Comparison of ENCODE assay signal across 17 mouse cellular contexts in genomic region chr12:69855641-69856300, GRCm38 (mm10).
"Had no signal": no experiment of that assay in that cellular context is flagged by ENCODE, and none has a peak within 500 bp of the region (broad histone marks: within the 10 kb centered on the region; RNA-seq: fewer than 3 reads in every experiment).

No protein-coding gene starts in this region.

- H3K4me2 ChIP-seq: lung, embryonic 15.5 days; midbrain, embryonic 11.5 days; midbrain, embryonic 13.5 days; midbrain, embryonic 15.5 days; neural tube, embryonic 12.5 days; stomach, embryonic 15.5 days had no signal

- DNase-seq: lung, adult 2 months; lung, postnatal 14 days; lung, postnatal 36 days; right cerebral cortex, postnatal 14 days; thymus, adult 2 months; thymus, postnatal 25 days; thymus, postnatal 4 days had no signal

- H3K27me3 ChIP-seq: lung, embryonic 15.5 days; megakaryocyte, embryonic 14.5 days; midbrain, embryonic 13.5 days; midbrain, embryonic 15.5 days; neural tube, embryonic 12.5 days; stomach, embryonic 15.5 days had no signal

- H3K27ac ChIP-seq: lung, embryonic 15.5 days; macrophage; midbrain, embryonic 13.5 days; midbrain, embryonic 15.5 days; neural tube, embryonic 12.5 days; stomach, embryonic 15.5 days; stomach, postnatal 0 days had no signal

- H3K9me3 ChIP-seq: lung, embryonic 15.5 days; megakaryocyte, embryonic 14.5 days; midbrain, embryonic 13.5 days; midbrain, embryonic 15.5 days; neural tube, embryonic 12.5 days; stomach, embryonic 15.5 days had no signal

- H3K9ac ChIP-seq: lung, embryonic 15.5 days; midbrain, embryonic 13.5 days; midbrain, embryonic 15.5 days; neural tube, embryonic 12.5 days; stomach, embryonic 15.5 days had no signal

- H3K4me1 ChIP-seq: lung, embryonic 15.5 days; midbrain, embryonic 15.5 days; neural tube, embryonic 12.5 days; stomach, embryonic 15.5 days had no signal

- ATAC-seq: lung, postnatal 0 days; midbrain, embryonic 13.5 days; midbrain, embryonic 15.5 days had no signal

- H3K4me3 ChIP-seq: lung, embryonic 15.5 days; megakaryocyte, embryonic 14.5 days; midbrain, embryonic 13.5 days; midbrain, embryonic 15.5 days; neural tube, embryonic 12.5 days; stomach, embryonic 15.5 days had no signal
